Mouse (Mus musculus) intestine, embryonic 16.5 days (tissue): ENCODE data around the gene 1700016D06Rik. TPM values are rescaled to one million over a fixed set of nuclear protein-coding genes. Genes with fewer than 3 reads are reported as not detected.

Source experiments
- ATAC-seq: fragments of 200-750 bp; cut with Nextera tagmentation; 2 replicates; pipeline ENCODE4 v1.8.0; 2017; ENCODE audit warnings: moderate TSS enrichment, moderate library complexity
- H3K27ac ChIP-seq: fragments of 300-500 bp; sonication (generic); 2 replicates; pipeline ENCODE4 v1.5.1; 2014; ENCODE audit warnings: mild to moderate bottlenecking, low read length
- H3K27me3 ChIP-seq: fragments of 300-500 bp; sonication (generic); replicated peaks from 2 replicates; pipeline ENCODE4 v1.6.1; 2014; ENCODE audit warnings: low read length, control low read depth, mixed read lengths; ENCODE audit not compliant: control insufficient read depth, insufficient read depth
- H3K36me3 ChIP-seq: fragments of 300-500 bp; sonication (generic); 2 replicates; pipeline ENCODE4 v1.6.1; 2014; ENCODE audit warnings: low read length, control low read depth; ENCODE audit not compliant: control insufficient read depth, insufficient read depth
- H3K4me1 ChIP-seq: fragments of 300-500 bp; sonication (generic); 2 replicates; pipeline ENCODE4 v1.6.1; 2014; ENCODE audit warnings: low read length, control low read depth, mixed read lengths; ENCODE audit not compliant: control insufficient read depth, insufficient read depth
- H3K4me2 ChIP-seq: fragments of 300-500 bp; sonication (generic); 2 replicates; pipeline ENCODE4 v1.6.1; 2014; ENCODE audit warnings: low read depth, low read length, control low read depth
- H3K4me3 ChIP-seq: fragments of 300-500 bp; sonication (generic); 2 replicates; pipeline ENCODE4 v1.5.1; 2014; ENCODE audit warnings: mild to moderate bottlenecking, low read length
- H3K9ac ChIP-seq: fragments of 300-500 bp; sonication (generic); 2 replicates; pipeline ENCODE4 v1.6.1; 2014; ENCODE audit warnings: low read depth, low read length
- H3K9me3 ChIP-seq: fragments of 300-500 bp; sonication (generic); 2 replicates; pipeline ENCODE4 v1.6.1; 2016; ENCODE audit warnings: low read length, control low read depth; ENCODE audit not compliant: control insufficient read depth
- WGBS: fragments of 180-500 bp; shearing (Covaris S2); extraction: QIAGEN DNeasy Blood & Tissue Kit; methylation state at CpG from one replicate; pipeline ENCODE4 v1.1.7; 2014; 5-methylcytosine and 5-hydroxymethylcytosine counted together
- polyA plus RNA-seq: library from polyadenylated mRNA; unstranded; fragments of >200 nt; fragmentation: Nextera tagmentation; extraction: Ambion mirVana; gene quantifications from 2 replicates; pipeline ENCODE4 v1.2.1, GENCODE M21; 2015

Gene 1700016D06Rik
- polyA plus RNA-seq, 1 experiment from 2014 or later, result not detected

DNA sequence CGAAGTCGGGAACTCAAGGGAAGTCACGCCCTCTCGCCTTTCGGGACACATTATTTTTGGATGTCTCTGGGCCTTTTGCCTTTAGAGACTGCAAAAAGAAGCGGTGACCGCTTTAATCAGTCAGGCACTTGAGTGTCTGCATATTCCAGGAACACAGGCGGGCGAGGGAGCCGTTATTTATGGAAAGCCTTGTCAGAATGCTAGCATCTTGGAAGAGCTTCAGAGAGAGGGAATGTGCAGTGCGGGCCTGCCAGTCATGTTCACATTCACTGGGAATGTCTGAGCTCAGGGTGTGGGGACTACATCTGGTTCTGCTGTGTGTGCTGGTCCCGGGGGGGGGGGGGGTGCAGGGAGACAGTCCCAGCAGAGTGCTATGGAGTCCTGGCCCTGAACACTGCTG, 5.0 kb upstream of the 1700016D06Rik start:
- H3K9me3 ChIP-seq, result no peaks in the 10 kb centered on the region; the same call in 1 of the 2 replicates
- H3K4me3 ChIP-seq, result no peak overlapping the region
- no peak overlapping the region for H3K4me2 ChIP-seq
- no peaks in the 10 kb centered on the region for H3K36me3 ChIP-seq
- no peaks in the 10 kb centered on the region for H3K27me3 ChIP-seq
- 0 out of 2 replicates have a peak, but pooled peaks have one; percentile 19 for ATAC-seq
- no peak overlapping the region for H3K9ac ChIP-seq
- H3K27ac ChIP-seq, result no peak overlapping the region
- WGBS, result 72% methylated on average over 12 of the region's 12 CpGs
- peaks cover 33% of the 10 kb centered on the region for H3K4me1 ChIP-seq

DNA sequence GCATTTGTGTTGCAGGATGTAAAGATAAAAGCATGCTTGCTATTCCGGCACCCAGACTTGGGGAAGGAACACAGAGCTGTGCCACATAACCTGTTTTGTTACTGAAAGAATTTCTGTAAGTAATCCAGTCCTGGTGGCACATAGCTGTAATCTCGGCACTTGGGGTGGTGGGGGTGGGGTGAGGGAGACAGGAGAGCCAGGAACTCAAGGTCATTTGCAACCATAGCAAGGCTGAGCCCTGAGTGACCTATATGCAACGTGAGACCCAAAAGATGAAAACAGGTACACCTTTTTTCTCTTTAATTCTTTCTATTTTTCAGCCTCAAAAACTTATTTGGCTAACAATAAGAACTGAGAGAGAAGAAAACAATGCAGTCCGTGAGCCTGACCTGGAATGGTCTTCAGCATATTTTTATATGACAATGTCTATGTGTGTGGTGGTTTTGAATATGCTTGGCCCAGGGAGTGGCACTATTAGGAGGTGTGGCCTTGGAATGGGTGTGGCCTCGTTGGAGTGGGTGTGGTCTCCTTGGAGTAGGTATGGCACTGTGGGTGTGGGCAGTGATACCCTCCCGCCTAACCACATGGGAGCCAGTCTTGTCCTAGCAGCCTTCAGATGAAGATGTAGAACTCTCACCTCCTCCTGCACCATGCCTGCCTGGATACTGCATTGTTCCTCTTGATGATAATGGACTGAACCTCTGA, 4.0 kb upstream of the 1700016D06Rik start:
- no peak for ATAC-seq
- Histone ChIP-seq H3K4me2 (no peak overlapping the region), H3K4me1 (peaks cover 29% of the 10 kb centered on the region), H3K9me3 (no peaks in the 10 kb centered on the region; the same call in 1 of the 2 replicates), H3K9ac (no peak overlapping the region), H3K36me3 (no peaks in the 10 kb centered on the region), H3K27me3 (no peaks in the 10 kb centered on the region), H3K4me3 (no peak overlapping the region), H3K27ac (no peak overlapping the region)
- WGBS, result 69% methylated on average over 6 of the region's 6 CpGs

DNA sequence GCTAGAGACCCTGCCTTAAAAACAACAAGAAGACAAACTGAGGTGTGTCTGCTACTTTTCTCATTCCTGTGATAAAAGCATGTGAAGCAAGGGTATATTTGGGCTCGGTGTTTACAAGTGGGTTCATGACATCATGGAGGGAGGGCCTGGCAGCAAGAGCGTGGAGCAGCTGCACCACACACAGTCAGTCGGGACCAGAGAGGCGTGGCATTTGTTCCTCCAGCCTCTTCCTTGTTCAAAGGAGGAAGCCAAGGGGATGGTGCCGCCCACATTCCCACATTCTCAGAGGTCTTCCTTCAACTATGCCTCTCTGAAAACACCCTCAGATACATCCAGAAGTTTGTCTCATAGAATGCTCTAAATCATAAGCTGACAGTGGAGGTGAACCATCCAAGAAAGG, 2.9 kb upstream of the 1700016D06Rik start:
- Histone ChIP-seq H3K4me3 (no peak overlapping the region), H3K9me3 (no peaks in the 10 kb centered on the region; the same call in 1 of the 2 replicates), H3K4me2 (no peak overlapping the region), H3K9ac (no peak overlapping the region), H3K4me1 (peaks cover 20% of the 10 kb centered on the region), H3K27me3 (no peaks in the 10 kb centered on the region), H3K27ac (no peak overlapping the region), H3K36me3 (no peaks in the 10 kb centered on the region)
- no peak for ATAC-seq
- 84% methylated on average over 5 of the region's 5 CpGs for WGBS

DNA sequence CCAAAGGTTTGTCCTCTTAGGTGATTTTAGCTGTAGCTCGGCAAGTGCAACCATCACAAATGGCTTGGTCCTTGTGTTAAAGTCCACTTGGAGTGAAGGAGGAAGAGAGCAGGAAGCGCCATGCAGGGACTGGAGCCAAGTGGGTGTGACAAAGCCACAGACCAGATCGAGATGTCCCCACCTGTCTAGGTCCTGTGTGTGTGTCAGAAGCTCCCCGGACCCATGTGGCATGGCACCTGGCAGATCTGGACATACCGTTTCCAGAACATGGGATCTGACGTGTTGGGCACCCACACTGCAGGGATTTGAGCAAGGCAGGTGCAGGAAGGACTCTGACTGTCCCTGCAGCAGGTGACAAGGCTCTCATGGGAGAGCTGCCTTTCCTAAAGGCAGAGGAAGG, 565 bp upstream of the 1700016D06Rik start:
- Histone ChIP-seq H3K9ac (no peak overlapping the region), H3K4me1 (peaks cover 11% of the 10 kb centered on the region), H3K9me3 (no peaks in the 10 kb centered on the region; the same call in 1 of the 2 replicates), H3K4me2 (no peak overlapping the region), H3K27me3 (no peaks in the 10 kb centered on the region), H3K27ac (no peak overlapping the region), H3K36me3 (no peaks in the 10 kb centered on the region), H3K4me3 (no peak overlapping the region)
- ATAC-seq, result peak; percentile 54
- WGBS, result 71% methylated on average over 6 of the region's 6 CpGs

DNA sequence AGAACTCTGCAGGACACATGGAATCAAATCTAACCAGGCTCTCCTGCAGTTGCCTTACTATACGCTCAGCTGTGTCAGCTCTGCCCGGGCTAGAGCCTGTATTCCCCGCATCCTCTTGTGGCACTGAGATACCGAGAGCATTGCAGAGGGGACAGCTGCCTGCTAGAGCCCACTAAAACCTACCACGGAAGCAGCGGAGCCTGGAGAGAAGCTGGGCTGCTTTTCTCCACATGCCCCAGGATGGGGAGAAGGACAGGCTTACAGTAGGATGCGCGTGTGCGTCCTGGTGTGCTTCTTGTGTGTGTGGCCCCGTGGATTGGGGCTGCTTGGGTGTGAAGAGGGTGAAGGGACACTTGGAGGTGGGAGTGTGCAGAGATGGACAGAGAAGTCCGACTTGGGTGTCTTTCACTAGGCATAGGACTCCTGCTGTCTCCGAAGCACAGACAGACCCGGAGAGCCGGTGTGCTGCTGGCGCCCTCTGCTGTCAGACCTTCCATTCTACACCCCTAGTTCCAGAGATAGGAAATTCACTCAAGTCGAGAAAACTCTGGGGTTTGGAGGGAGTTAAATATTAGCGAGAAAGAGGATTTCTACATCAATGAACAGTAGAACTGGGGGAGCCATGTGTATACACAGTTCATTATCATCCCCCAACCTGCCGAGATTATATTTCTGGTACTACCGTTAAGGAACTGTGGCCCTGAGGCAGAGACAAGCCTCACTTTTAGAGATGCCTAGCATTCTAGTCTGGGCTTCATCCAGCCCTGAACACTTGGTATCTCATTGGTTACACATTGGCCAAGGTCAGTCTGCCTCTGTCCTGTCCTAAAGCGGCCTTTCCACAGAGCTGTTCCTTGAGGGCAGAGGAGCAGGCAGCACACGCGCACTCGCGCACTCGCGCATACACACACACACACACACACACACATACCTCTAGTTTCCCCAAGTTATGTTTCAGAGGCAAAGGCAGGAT, 517 bp downstream of the 1700016D06Rik start:
- WGBS, result 33% methylated on average over 26 of the region's 26 CpGs

DNA sequence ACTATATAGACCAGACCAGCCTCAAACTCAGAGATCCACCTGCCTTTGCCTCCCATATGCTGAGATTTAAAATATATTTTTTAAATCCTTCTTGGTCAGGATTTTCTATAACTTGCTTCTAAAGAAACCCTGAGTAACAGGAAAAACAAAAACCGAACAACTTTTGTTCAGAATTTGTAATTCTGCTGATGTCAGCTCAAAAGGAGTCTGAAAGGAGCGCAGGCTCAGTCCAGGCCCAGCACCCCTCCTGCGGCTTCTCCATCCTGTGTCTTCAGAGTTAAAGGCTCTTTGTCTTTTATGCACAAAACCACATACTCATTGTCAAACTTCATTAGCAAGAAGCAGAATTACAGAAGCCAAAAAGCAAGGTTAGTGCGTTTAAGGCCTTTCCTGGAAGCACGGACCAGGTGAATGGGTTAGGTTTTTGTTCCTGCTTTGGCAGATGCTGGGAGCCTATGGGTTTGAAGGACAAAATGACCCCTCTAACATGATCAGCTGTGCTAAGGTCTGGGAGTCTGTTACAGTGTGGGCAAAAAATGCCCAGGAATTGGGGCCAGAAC, 1.3 kb downstream of the 1700016D06Rik start:
- peaks cover 11% of the 10 kb centered on the region for H3K4me1 ChIP-seq
- ATAC-seq, result no peak
- H3K36me3 ChIP-seq, result no peaks in the 10 kb centered on the region
- no peaks in the 10 kb centered on the region for H3K27me3 ChIP-seq
- H3K4me2 ChIP-seq, result no peak overlapping the region
- H3K4me3 ChIP-seq, result no peak overlapping the region
- no peaks in the 10 kb centered on the region; the same call in 1 of the 2 replicates for H3K9me3 ChIP-seq
- no peak overlapping the region for H3K27ac ChIP-seq
- no peak overlapping the region; the same call in 1 of the 2 replicates for H3K9ac ChIP-seq
- 88% methylated on average over 5 of the region's 5 CpGs for WGBS

More for the DNA sequence above, 517 bp downstream of the 1700016D06Rik start:
- Histone ChIP-seq H3K27ac (no peak overlapping the region), H3K9ac (no peak overlapping the region; the same call in 1 of the 2 replicates), H3K9me3 (no peaks in the 10 kb centered on the region; the same call in 1 of the 2 replicates), H3K36me3 (no peaks in the 10 kb centered on the region), H3K4me1 (peaks cover 11% of the 10 kb centered on the region), H3K4me3 (no peak overlapping the region; the same call in 1 of the 2 replicates), H3K27me3 (no peaks in the 10 kb centered on the region), H3K4me2 (peak overlapping the region; percentile 38)
- peak; percentile 84 for ATAC-seq

DNA sequence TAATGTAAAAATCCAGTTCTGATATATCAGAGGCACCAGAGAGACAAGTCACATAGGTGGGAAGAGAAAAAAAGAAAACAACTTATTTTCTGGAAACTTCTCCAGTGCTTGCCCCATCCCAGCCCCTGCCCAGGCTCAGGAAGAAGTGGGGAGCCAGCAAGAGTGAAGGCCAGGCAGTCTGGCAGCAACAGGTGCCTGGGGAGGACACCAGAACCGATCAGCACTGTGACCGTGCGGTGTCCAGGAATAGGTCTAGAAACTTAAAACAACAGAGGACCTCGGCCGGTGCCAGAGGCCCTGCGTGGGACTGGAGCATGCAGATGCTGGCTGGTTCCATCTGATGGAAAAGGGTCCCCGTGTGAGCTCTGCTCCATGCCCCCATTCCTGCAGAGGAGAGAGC, 3.4 kb downstream of the 1700016D06Rik start:
- Histone ChIP-seq H3K4me3 (no peak overlapping the region), H3K4me2 (no peak overlapping the region), H3K36me3 (no peaks in the 10 kb centered on the region), H3K27ac (no peak overlapping the region), H3K4me1 (peaks cover 11% of the 10 kb centered on the region), H3K9me3 (no peaks in the 10 kb centered on the region), H3K27me3 (no peaks in the 10 kb centered on the region), H3K9ac (no peak overlapping the region)
- ATAC-seq, result no peak
- 83% methylated on average over 7 of the region's 7 CpGs for WGBS

DNA sequence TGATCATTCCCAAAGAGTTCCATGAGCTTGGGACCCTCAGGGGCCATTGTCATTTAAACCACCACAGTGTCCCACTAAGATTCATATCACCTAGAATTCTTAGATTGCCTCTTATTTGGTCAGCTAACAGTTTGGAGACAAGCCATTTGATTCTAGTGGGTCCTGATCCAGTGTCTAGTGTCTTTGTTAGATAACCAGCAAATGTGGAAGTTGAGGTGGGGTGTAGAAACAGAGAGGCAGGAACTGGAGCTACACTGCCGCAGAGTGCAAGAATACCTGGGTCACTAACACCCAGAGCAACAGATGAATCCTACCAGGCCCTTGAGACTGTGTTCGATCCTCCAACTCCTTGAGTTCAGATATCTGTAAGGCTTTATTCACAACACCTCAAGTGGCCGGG, 4.7 kb downstream of the 1700016D06Rik start:
- H3K27me3 ChIP-seq, result no peaks in the 10 kb centered on the region
- no peak overlapping the region for H3K9ac ChIP-seq
- no peaks in the 10 kb centered on the region for H3K9me3 ChIP-seq
- ATAC-seq, result no peak
- no peak overlapping the region for H3K4me2 ChIP-seq
- WGBS, result 87% methylated on average over 3 of the region's 3 CpGs
- H3K4me1 ChIP-seq, result peaks cover 7% of the 10 kb centered on the region
- no peak overlapping the region for H3K27ac ChIP-seq
- H3K36me3 ChIP-seq, result no peaks in the 10 kb centered on the region
- H3K4me3 ChIP-seq, result no peak overlapping the region

DNA sequence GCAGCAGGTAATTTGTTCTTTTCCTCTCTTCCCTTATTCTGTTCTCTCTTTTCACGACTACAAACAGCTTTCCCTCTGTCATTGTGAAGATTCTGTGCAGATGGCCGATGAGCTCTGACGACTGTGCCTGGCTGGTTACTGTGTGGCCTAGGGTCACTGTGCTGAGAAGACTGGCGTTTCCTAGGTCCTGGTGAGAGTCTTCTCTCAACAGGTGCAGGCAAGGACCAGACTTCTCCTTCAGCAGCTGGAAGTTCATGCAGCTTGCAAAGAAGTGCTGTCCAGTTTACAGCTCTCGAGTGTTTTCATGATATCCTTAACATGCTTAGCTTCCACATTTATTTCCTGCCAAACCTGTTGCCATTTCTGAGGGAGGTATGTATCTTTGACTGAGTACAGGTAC, 6.9 kb downstream of the 1700016D06Rik start:
- Histone ChIP-seq H3K36me3 (no peaks in the 10 kb centered on the region), H3K27me3 (no peaks in the 10 kb centered on the region), H3K27ac (no peak overlapping the region), H3K4me2 (no peak overlapping the region), H3K4me1 (no peaks in the 10 kb centered on the region), H3K9ac (no peak overlapping the region), H3K4me3 (no peak overlapping the region), H3K9me3 (no peaks in the 10 kb centered on the region)
- ATAC-seq, result no peak
- 66% methylated on average over 5 of the region's 5 CpGs for WGBS
